Mouse (Mus musculus) brain, embryonic 14.5 days (tissue): Measurements from ENCODE around the gene Gemin7.

ENCODE experiments used
- CTCF ChIP-seq: fragments of 200-500 bp; IDR thresholded peaks from 2 replicates; pipeline ENCODE4 v1.5.1; 2012; ENCODE audit warnings: inconsistent platforms, mild to moderate bottlenecking, moderate library complexity, borderline replicate concordance; ENCODE audit not compliant: insufficient read depth, insufficient read length; ENCODE audit errors: extremely low read depth
- POLR2A ChIP-seq: fragments of 200-500 bp; IDR thresholded peaks from 2 replicates; pipeline ENCODE4 v1.6.1; 2012; ENCODE audit warnings: mild to moderate bottlenecking, inconsistent platforms, borderline replicate concordance; ENCODE audit not compliant: poor library complexity, insufficient read depth, insufficient read length, severe bottlenecking; ENCODE audit errors: extremely low read depth

- TF ChIP-seq POLR2A (no peak), CTCF (no peak)
These were observed 37.7 kb upstream of the Gemin7 start for GRCm38 (mm10) chr7:19615036-19615577.
